Mouse (Mus musculus): Measurements from ENCODE around the gene Tcf7l2. TPM values are rescaled to one million over a fixed set of nuclear protein-coding genes. Genes with fewer than 3 reads are reported as not detected.

Gene Tcf7l2
- total and polyA plus RNA-seq, 3 experiments = 2.3 to 16.9 (median 13.0) TPM

DNA sequence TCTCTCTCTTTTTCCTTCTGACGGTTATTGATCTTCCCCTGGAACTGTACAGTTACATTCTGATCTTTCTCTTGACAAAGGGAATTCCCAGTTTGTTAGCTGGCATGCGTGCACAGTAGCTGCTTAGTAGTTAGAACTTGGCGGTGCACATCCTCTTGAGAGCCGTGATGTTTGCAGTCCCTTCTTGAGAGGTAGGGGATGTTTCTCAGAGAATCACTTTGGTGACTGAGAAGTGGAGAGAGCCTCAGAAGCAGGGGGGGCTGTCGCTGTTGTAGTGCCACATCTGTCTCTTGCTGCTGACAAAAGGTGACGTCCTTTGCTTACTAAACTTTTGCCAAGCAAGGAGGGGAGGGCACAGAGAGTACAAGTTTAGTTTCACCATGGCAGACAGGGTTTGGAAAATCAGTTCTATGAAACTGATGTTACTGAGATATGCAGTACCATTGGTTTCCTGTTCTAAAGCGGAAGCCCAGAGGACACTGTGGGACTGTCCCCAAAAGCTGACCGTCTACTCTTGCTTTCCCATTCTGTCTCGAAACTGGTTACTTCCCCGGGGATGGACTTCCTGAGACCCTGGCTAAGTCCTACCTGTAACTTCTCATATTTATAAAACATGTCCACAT, 99.0 kb downstream of the Tcf7l2 start:
- DNase-seq (ENCODE audit: low spot score) = no peak
- no peak for TF ChIP-seq CTCF (IDR thresholded peaks at IDR 0.05; ENCODE audit: low read depth, low read length)
- H3K4me1 ChIP-seq (ENCODE audit: insufficient read depth, low read depth, low read length) = no peaks in the 10 kb centered on the region
- no peak overlapping the region for H3K4me3 ChIP-seq (ENCODE audit: low read depth, low read length)
- ATAC-seq (ENCODE audit: extremely low read depth, insufficient number of reproducible peaks, low FRiP score, poor library complexity, severe bottlenecking) = no peak
- H3K27me3 ChIP-seq (ENCODE audit: insufficient read depth, low read length) = peaks cover 32% of the 10 kb centered on the region
- H3K9me3 ChIP-seq (replicated peaks) = 0 out of 2 replicates have a peak, but pooled peaks cover 4% of the 10 kb centered on the region
- H3K36me3 ChIP-seq (replicated peaks) = no peaks in the 10 kb centered on the region

DNA sequence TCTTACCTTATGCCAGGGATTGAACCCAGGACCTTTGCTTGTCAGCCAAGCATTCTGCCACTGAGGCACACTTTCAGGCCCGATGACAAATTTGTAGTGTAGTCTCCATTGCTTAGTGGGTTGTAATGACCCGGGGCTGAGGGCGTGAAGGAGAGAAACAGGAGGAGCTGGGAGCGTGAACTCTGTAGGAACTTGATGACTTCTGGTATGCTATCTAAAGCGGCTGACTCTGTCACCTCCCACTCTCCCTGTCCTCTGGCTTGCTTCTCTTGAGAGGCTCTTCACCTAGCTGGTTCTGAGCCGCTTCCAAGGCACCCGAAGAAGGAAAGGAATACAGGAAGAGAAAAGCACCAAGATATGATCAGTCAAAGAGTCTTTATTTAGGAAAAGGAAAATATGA, 100.4 kb downstream of the Tcf7l2 start:
- TF ChIP-seq CTCF (IDR thresholded peaks at IDR 0.05; ENCODE audit: low read depth, low read length) = no peak
- TF ChIP-seq POLR2AphosphoS5 (IDR thresholded peaks at IDR 0.05; ENCODE audit: insufficient replicate concordance, low read depth, low read length) = no peak
- TF ChIP-seq GATA2 (IDR thresholded peaks at IDR 0.05; ENCODE audit: borderline replicate concordance, low read depth, low read length) = no peak
- no peak for TF ChIP-seq TAL1 (conservative IDR thresholded peaks at IDR 0.05; ENCODE audit: low read depth, low read length)
- TF ChIP-seq GATA1 (IDR thresholded peaks at IDR 0.05; ENCODE audit: borderline replicate concordance, low read length) = no peak
- no peak for DNase-seq (ENCODE audit: low spot score)
- H3K27me3 ChIP-seq (ENCODE audit: insufficient read depth, low read length) = peaks cover 26% of the 10 kb centered on the region
- no peaks in the 10 kb centered on the region for H3K4me1 ChIP-seq (ENCODE audit: insufficient read depth, low read depth, low read length)
- ATAC-seq (ENCODE audit: extremely low read depth, insufficient number of reproducible peaks, low FRiP score, poor library complexity, severe bottlenecking) = no peak
- no peak overlapping the region for H3K4me3 ChIP-seq (ENCODE audit: low read depth, low read length)
- no peaks in the 10 kb centered on the region for H3K36me3 ChIP-seq (replicated peaks)
- 0 out of 2 replicates have a peak, but pooled peaks cover 2% of the 10 kb centered on the region for H3K9me3 ChIP-seq (replicated peaks)

DNA sequence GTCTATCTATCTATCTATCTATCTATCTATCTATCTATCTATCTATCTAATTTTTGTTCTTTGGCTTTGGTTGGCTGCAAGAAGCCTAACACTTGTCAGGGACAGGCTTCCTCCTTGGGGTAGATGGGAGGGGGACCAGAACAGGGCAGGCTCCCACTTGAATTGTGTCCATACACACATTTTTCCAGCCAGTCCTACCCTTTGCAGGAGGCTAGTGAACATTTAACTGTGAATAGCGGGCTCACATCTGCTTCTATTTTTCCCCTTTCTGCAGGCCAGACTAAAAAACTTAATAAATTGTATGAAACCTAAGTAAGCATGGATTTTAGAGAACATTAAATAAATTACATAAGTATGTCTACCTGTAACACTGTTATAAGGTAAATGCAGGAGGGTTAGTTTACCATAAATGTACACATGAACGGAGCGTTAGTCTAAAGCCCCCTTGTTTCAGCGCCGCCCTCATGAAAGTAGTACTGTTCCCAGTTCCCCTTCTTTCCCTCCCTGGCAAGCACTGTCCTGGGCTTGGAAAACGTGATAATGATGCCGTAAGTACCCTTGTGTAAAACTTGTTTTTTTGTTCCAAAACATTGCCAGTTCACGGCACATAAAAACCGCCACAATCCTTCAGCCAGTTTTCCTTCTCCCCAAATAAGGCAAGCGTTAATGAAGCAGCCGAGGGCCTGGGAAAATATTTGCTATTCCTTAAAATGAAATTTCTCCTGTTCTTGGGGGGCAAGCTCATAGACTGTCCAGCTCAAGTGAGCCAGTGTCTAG, 101.7 kb downstream of the Tcf7l2 start:
- Histone ChIP-seq H3K36me3 (replicated peaks) (no peaks in the 10 kb centered on the region), H3K4me1 (ENCODE audit: insufficient read depth, low read depth, low read length) (no peaks in the 10 kb centered on the region), H3K4me3 (ENCODE audit: low read depth, low read length) (no peak overlapping the region), H3K9me3 (replicated peaks) (no peaks in the 10 kb centered on the region), H3K27me3 (ENCODE audit: insufficient read depth, low read length) (peaks cover 28% of the 10 kb centered on the region)
- ATAC-seq (ENCODE audit: extremely low read depth, insufficient number of reproducible peaks, low FRiP score, poor library complexity, severe bottlenecking) = no peak
- TF ChIP-seq GATA2 (IDR thresholded peaks at IDR 0.05; ENCODE audit: borderline replicate concordance, low read depth, low read length) = no peak
- TF ChIP-seq POLR2AphosphoS5 (IDR thresholded peaks at IDR 0.05; ENCODE audit: insufficient replicate concordance, low read depth, low read length) = no peak
- no peak for TF ChIP-seq GATA1 (IDR thresholded peaks at IDR 0.05; ENCODE audit: borderline replicate concordance, low read length)
- no peak for TF ChIP-seq TAL1 (conservative IDR thresholded peaks at IDR 0.05; ENCODE audit: low read depth, low read length)
- no peak for DNase-seq (ENCODE audit: low spot score)

DNA sequence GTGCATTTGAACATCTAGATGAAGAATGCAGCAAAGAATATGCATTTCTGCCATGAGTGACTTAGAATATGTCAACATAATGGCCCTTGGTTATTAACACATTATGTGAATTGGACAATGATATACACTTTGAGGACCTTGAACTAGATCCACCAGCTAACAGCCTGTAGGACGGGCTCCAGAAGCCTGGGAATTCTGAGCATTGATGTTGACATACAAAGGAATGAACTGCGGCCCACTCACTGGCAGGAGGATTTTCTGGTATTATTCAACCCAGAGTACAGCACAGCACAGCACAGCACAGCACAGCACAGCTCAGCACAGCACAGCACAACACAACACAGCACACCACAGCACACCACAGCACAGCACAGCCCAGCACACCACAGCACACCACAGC, 104.1 kb downstream of the Tcf7l2 start:
- peaks cover 37% of the 10 kb centered on the region for H3K27me3 ChIP-seq (ENCODE audit: insufficient read depth, low read length)
- H3K4me3 ChIP-seq (ENCODE audit: low read depth, low read length) = no peak overlapping the region
- ATAC-seq (ENCODE audit: extremely low read depth, insufficient number of reproducible peaks, low FRiP score, poor library complexity, severe bottlenecking) (no peak), DNase-seq (ENCODE audit: low spot score) (no peak)
- no peaks in the 10 kb centered on the region for H3K36me3 ChIP-seq (replicated peaks)
- H3K4me1 ChIP-seq (ENCODE audit: insufficient read depth, low read depth, low read length) = no peaks in the 10 kb centered on the region
- no peak for TF ChIP-seq POLR2AphosphoS5 (IDR thresholded peaks at IDR 0.05; ENCODE audit: insufficient replicate concordance, low read depth, low read length)
- TF ChIP-seq CTCF (IDR thresholded peaks at IDR 0.05; ENCODE audit: low read depth, low read length) = no peak
- no peaks in the 10 kb centered on the region; the same call in 1 of the 2 replicates for H3K9me3 ChIP-seq (replicated peaks)

DNA sequence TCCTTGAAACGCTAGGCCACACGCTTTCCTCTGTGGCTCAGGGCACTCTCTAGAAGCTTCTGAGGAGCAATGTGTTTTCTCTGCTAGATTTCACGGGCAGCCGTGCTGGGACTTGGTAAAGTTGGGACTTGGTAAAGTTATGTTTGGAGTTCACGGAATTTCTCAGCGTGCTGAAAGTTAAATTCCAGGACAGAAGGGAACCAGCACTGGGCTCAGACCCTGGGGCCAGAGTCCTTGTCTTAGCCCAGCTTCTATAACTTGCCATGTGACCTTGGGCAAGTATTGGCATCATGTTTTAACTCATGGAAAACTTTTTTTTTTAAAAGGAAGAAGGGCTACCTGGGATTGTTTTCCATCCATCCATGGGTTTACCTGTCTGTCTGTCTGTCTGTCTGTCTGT, 104.6 kb downstream of the Tcf7l2 start:
- no peak for TF ChIP-seq GATA1 (IDR thresholded peaks at IDR 0.05; ENCODE audit: borderline replicate concordance, low read length)
- TF ChIP-seq CTCF (IDR thresholded peaks at IDR 0.05; ENCODE audit: low read depth, low read length) = no peak
- TF ChIP-seq TAL1 (conservative IDR thresholded peaks at IDR 0.05; ENCODE audit: low read depth, low read length) = no peak
- TF ChIP-seq POLR2AphosphoS5 (IDR thresholded peaks at IDR 0.05; ENCODE audit: insufficient replicate concordance, low read depth, low read length) = no peak
- no peak for TF ChIP-seq GATA2 (IDR thresholded peaks at IDR 0.05; ENCODE audit: borderline replicate concordance, low read depth, low read length)
- ATAC-seq (ENCODE audit: extremely low read depth, insufficient number of reproducible peaks, low FRiP score, poor library complexity, severe bottlenecking) = no peak
- no peak for DNase-seq (ENCODE audit: low spot score)
- peaks cover 37% of the 10 kb centered on the region for H3K27me3 ChIP-seq (ENCODE audit: insufficient read depth, low read length)
- H3K4me3 ChIP-seq (ENCODE audit: low read depth, low read length) = no peak overlapping the region
- H3K4me1 ChIP-seq (ENCODE audit: insufficient read depth, low read depth, low read length) = no peaks in the 10 kb centered on the region
- no peaks in the 10 kb centered on the region for H3K36me3 ChIP-seq (replicated peaks)
- H3K9me3 ChIP-seq (replicated peaks) = no peaks in the 10 kb centered on the region; the same call in 1 of the 2 replicates

DNA sequence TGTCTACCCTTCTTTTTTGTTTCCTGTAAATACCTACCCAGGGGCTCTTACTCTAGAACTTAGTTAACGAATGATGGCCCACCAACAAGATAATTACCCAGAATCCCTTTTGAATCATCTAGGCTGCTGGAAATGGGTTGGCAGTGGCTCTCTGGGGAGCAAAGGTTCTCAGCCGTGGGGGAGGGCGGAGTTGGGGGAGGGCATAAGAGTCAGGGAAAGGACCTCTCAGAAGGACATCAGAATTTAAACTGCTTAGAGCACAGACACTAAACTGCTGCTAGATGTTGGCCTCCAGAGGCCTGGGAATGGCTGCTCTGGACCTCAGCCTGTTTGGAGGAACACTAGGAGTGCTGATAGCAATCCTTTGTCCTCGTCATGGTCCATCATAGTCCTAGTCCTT, 105.4 kb downstream of the Tcf7l2 start:
- ATAC-seq (ENCODE audit: extremely low read depth, insufficient number of reproducible peaks, low FRiP score, poor library complexity, severe bottlenecking) = no peak
- TF ChIP-seq GATA1 (IDR thresholded peaks at IDR 0.05; ENCODE audit: borderline replicate concordance, low read length) (no peak), CTCF (IDR thresholded peaks at IDR 0.05; ENCODE audit: low read depth, low read length) (no peak), GATA2 (IDR thresholded peaks at IDR 0.05; ENCODE audit: borderline replicate concordance, low read depth, low read length) (no peak), TAL1 (conservative IDR thresholded peaks at IDR 0.05; ENCODE audit: low read depth, low read length) (no peak), POLR2AphosphoS5 (IDR thresholded peaks at IDR 0.05; ENCODE audit: insufficient replicate concordance, low read depth, low read length) (no peak)

More for the DNA sequence above, 105.4 kb downstream of the Tcf7l2 start:
- Histone ChIP-seq H3K4me1 (ENCODE audit: insufficient read depth, low read depth, low read length) (no peaks in the 10 kb centered on the region), H3K9me3 (replicated peaks) (no peaks in the 10 kb centered on the region; the same call in 1 of the 2 replicates), H3K4me3 (ENCODE audit: low read depth, low read length) (no peak overlapping the region), H3K36me3 (replicated peaks) (no peaks in the 10 kb centered on the region), H3K27me3 (ENCODE audit: insufficient read depth, low read length) (peaks cover 39% of the 10 kb centered on the region)
- no peak for DNase-seq (ENCODE audit: low spot score)

All from G1E (cell line).